Mouse (Mus musculus) midbrain, embryonic 11.5 days (tissue): ENCODE results near the gene Ccdc86. TPM values are rescaled to one million over a fixed set of nuclear protein-coding genes. Genes with fewer than 3 reads are reported as not detected.
A peak's percentile ranks its signal among the peaks of the same experiment; 100 is the strongest.

Experiments
- ATAC-seq: fragments of 200-750 bp; cut with Nextera tagmentation; 2 replicates; pipeline ENCODE4 v1.8.0; 2017; ENCODE audit warnings: moderate TSS enrichment, moderate library complexity; ENCODE audit not compliant: low FRiP score
- DNase-seq: peaks from one replicate; pipeline ENCODE4 v3.0.0; 2015; ENCODE audit warnings: low spot score; ENCODE audit errors: missing footprints
- H3K27ac ChIP-seq: fragments of 300-500 bp; sonication (generic); 2 replicates; pipeline ENCODE4 v1.5.1; 2014; ENCODE audit warnings: low read depth, low read length
- H3K27me3 ChIP-seq: fragments of 300-500 bp; sonication (generic); 2 replicates; pipeline ENCODE4 v1.6.1; 2014; ENCODE audit warnings: mild to moderate bottlenecking, low read length, moderate library complexity, mixed read lengths; ENCODE audit not compliant: control insufficient read depth, insufficient read depth
- H3K36me3 ChIP-seq: fragments of 300-500 bp; sonication (generic); 2 replicates; pipeline ENCODE4 v1.6.1; 2014; ENCODE audit warnings: mild to moderate bottlenecking, low read length, moderate library complexity, mixed read lengths; ENCODE audit not compliant: control insufficient read depth, insufficient read depth
- H3K4me1 ChIP-seq: fragments of 300-500 bp; sonication (generic); 2 replicates; pipeline ENCODE4 v1.6.1; 2014; ENCODE audit warnings: low read length; ENCODE audit not compliant: control insufficient read depth, insufficient read depth
- H3K4me2 ChIP-seq: fragments of 300-500 bp; sonication (generic); 2 replicates; pipeline ENCODE4 v1.6.1; 2014; ENCODE audit warnings: mild to moderate bottlenecking, moderate library complexity
- H3K4me3 ChIP-seq: fragments of 300-500 bp; sonication (generic); 2 replicates; pipeline ENCODE4 v1.5.1; 2014; ENCODE audit warnings: low read depth, low read length
- H3K9ac ChIP-seq: fragments of 300-500 bp; sonication (generic); 2 replicates; pipeline ENCODE4 v1.6.1; 2014; ENCODE audit warnings: low read length
- H3K9me3 ChIP-seq: fragments of 300-500 bp; sonication (generic); 2 replicates; pipeline ENCODE4 v1.6.1; 2016; ENCODE audit warnings: low read length; ENCODE audit not compliant: control insufficient read depth
- WGBS: fragments of 180-500 bp; shearing (Covaris S2); extraction: QIAGEN DNeasy Blood & Tissue Kit; methylation state at CpG from one replicate; pipeline ENCODE4 v1.1.7; 2014; 5-methylcytosine and 5-hydroxymethylcytosine counted together
- polyA plus RNA-seq: library from polyadenylated mRNA; unstranded; fragments of >200 nt; fragmentation: Nextera tagmentation; extraction: Ambion mirVana; gene quantifications from 2 replicates; pipeline ENCODE4 v1.2.1, GENCODE M21; 2014

The Ccdc86 gene
- polyA plus RNA-seq, 1 experiment from 2014 or later = 22.5 TPM

- Histone ChIP-seq H3K36me3 (no peaks in the 10 kb centered on the region), H3K9ac (no peak overlapping the region), H3K4me3 (no peak overlapping the region), H3K27ac (no peak overlapping the region), H3K9me3 (no peaks in the 10 kb centered on the region), H3K27me3 (no peaks in the 10 kb centered on the region), H3K4me2 (no peak overlapping the region), H3K4me1 (peaks cover 10% of the 10 kb centered on the region)
- DNase-seq (peak; percentile 61), ATAC-seq (no peak)
- 91% methylated on average over 3 of the region's 3 CpGs for WGBS
Measured at GRCm38 (mm10) chr19:10892201-10892600, 56.9 kb downstream of the Ccdc86 start.

Other genes starting within 250 kb of the Ccdc86 start
- 0.08 and 0.22 TPM in 2 replicates for gene Cd5, start 210.3 kb downstream of the Ccdc86 start, polyA plus RNA-seq
- gene Cd6, start 119.2 kb downstream of the Ccdc86 start, polyA plus RNA-seq = not detected in 2 replicates
- gene Slc15a3, start 109.5 kb downstream of the Ccdc86 start, polyA plus RNA-seq = 0.18 and 0.25 TPM in 2 replicates
- gene Tmem132a, start 79.3 kb downstream of the Ccdc86 start, polyA plus RNA-seq = 51.3 and 58.3 TPM in 2 replicates
- gene Tmem109, start 67.3 kb downstream of the Ccdc86 start, polyA plus RNA-seq = 38.7 and 41.2 TPM in 2 replicates
- gene Prpf19, start 54.0 kb downstream of the Ccdc86 start, polyA plus RNA-seq = 52.7 and 58.4 TPM in 2 replicates
- gene Zp1, start 28.6 kb downstream of the Ccdc86 start, polyA plus RNA-seq = 0.22 TPM in 1 of 2 replicates, not detected in the other
- 0.05 and 0.12 TPM in 2 replicates for gene Ptgdr2, start 12.1 kb downstream of the Ccdc86 start, polyA plus RNA-seq
- gene Ms4a10, start 25.4 kb upstream of the Ccdc86 start, polyA plus RNA-seq = not detected in 2 replicates
- not detected in 2 replicates for gene Ms4a15, start 44.0 kb upstream of the Ccdc86 start, polyA plus RNA-seq
- gene Ms4a18, start 68.8 kb upstream of the Ccdc86 start, polyA plus RNA-seq = not detected in 2 replicates
- gene Ms4a8a, start 131.8 kb upstream of the Ccdc86 start, polyA plus RNA-seq = not detected in 2 replicates
- not detected in 2 replicates for gene 1700017D01Rik, start 181.6 kb upstream of the Ccdc86 start, polyA plus RNA-seq
- gene 1700025F22Rik, start 216.1 kb upstream of the Ccdc86 start, polyA plus RNA-seq = not detected in 2 replicates
- not detected in 2 replicates for gene Ms4a13, start 247.5 kb upstream of the Ccdc86 start, polyA plus RNA-seq